Mouse (Mus musculus) MEL (cell line): ENCODE data around the gene Rgs19. TPM values are rescaled to one million over a fixed set of nuclear protein-coding genes. Genes with fewer than 3 reads are reported as not detected.

ENCODE experiments used
- DNase-seq: peaks from one replicate; pipeline ENCODE4 v3.0.0; 2011; ENCODE audit warnings: low read depth, low spot score
- H3K27ac ChIP-seq: 2 replicates; pipeline ENCODE4 v1.5.1; 2012; ENCODE audit warnings: low read depth, mild to moderate bottlenecking, control low read depth, low read length, moderate library complexity; ENCODE audit not compliant: control insufficient read depth
- H3K27me3 ChIP-seq, 2 experiments: fragments of 150-350 bp in 1 of 2; sonication (generic) in 1 of 2; 2 replicates each; pipeline ENCODE4 v1.6.1; 2012; ENCODE audit warnings: low read length in 2 of 2, mild to moderate bottlenecking in 2 of 2, improper control_type of control experiment in 1 of 2, moderate library complexity in 1 of 2; ENCODE audit not compliant: insufficient read depth in 2 of 2, control insufficient read depth in 1 of 2
- H3K36me3 ChIP-seq, 2 experiments: 2 replicates each; pipeline ENCODE4 v1.6.1; 2012 to 2014; ENCODE audit warnings: low read length in 2 of 2, improper control_type of control experiment in 1 of 2, inconsistent platforms in 1 of 2, mild to moderate bottlenecking in 1 of 2; ENCODE audit not compliant: insufficient read depth in 2 of 2, control insufficient read depth in 1 of 2
- H3K4me1 ChIP-seq, 2 experiments: fragments of 150-350 bp in 1 of 2; sonication (generic) in 1 of 2; 2 replicates each; pipeline ENCODE4 v1.6.1; 2012; ENCODE audit warnings: low read length in 2 of 2, improper control_type of control experiment in 1 of 2, mild to moderate bottlenecking in 1 of 2; ENCODE audit not compliant: insufficient read depth in 2 of 2, control insufficient read depth in 1 of 2
- H3K4me3 ChIP-seq, 2 experiments: fragments of 150-350 bp in 1 of 2; sonication (generic) in 1 of 2; 2 replicates each; pipeline ENCODE4 v1.5.1; 2012; ENCODE audit warnings: low read depth in 2 of 2, low read length in 2 of 2, mild to moderate bottlenecking in 2 of 2, moderate library complexity in 2 of 2, control low read depth in 1 of 2, improper control_type of control experiment in 1 of 2; ENCODE audit not compliant: control insufficient read depth in 1 of 2, insufficient read depth in 1 of 2
- H3K79me2 ChIP-seq: 2 replicates; pipeline ENCODE4 v1.6.1; 2012; ENCODE audit warnings: mild to moderate bottlenecking, low read length, moderate library complexity; ENCODE audit not compliant: control insufficient read depth, poor library complexity, insufficient read depth
- H3K9ac ChIP-seq: 2 replicates; pipeline ENCODE4 v1.6.1; 2012; ENCODE audit warnings: low read depth, mild to moderate bottlenecking, control low read depth, low read length, moderate library complexity; ENCODE audit not compliant: control insufficient read depth, poor library complexity, severe bottlenecking
- H3K9me3 ChIP-seq: fragments of 150-350 bp; sonication (generic); replicated peaks from 2 replicates; pipeline ENCODE4 v1.6.1; 2012; ENCODE audit warnings: mild to moderate bottlenecking, low read length, improper control_type of control experiment, moderate library complexity; ENCODE audit not compliant: insufficient read depth
- BHLHE40 ChIP-seq: IDR thresholded peaks from 2 replicates; pipeline ENCODE4 v1.6.1; 2012; ENCODE audit warnings: low read depth, mild to moderate bottlenecking, inconsistent platforms, low read length, improper control_type of control experiment, borderline replicate concordance
- CHD1 ChIP-seq: IDR thresholded peaks from 2 replicates; pipeline ENCODE4 v1.6.1; 2012; ENCODE audit warnings: low read depth, mild to moderate bottlenecking, inconsistent platforms, low read length, improper control_type of control experiment
- EP300 ChIP-seq, 2 experiments: IDR thresholded peaks; 2 replicates each; pipeline ENCODE4 v1.6.1; 2011; ENCODE audit warnings: improper control_type of control experiment in 2 of 2, low read length in 2 of 2, low read depth in 1 of 2, mild to moderate bottlenecking in 1 of 2
- JUND ChIP-seq: IDR thresholded peaks from 2 replicates; pipeline ENCODE4 v1.6.1; 2011; ENCODE audit warnings: low read depth, mild to moderate bottlenecking, improper control_type of control experiment, low read length
- MAFK ChIP-seq: IDR thresholded peaks from 2 replicates; pipeline ENCODE4 v1.6.1; 2011; ENCODE audit warnings: low read depth, mild to moderate bottlenecking, low read length, improper control_type of control experiment, borderline replicate concordance
- MAX ChIP-seq: IDR thresholded peaks from 2 replicates; pipeline ENCODE4 v1.6.1; 2011; ENCODE audit warnings: low read length, improper control_type of control experiment
- MEF2A ChIP-seq: IDR thresholded peaks from 2 replicates; pipeline ENCODE4 v1.6.1; 2014; ENCODE audit warnings: low read depth, mild to moderate bottlenecking, inconsistent platforms, low read length, improper control_type of control experiment; ENCODE audit not compliant: poor library complexity, insufficient replicate concordance, severe bottlenecking; ENCODE audit errors: extremely low read depth
- POLR2A ChIP-seq, 2 experiments: IDR thresholded peaks; 2 replicates each; pipeline ENCODE4 v1.6.1; 2011 to 2012; ENCODE audit warnings: low read length in 2 of 2, mild to moderate bottlenecking in 2 of 2, control low read depth in 1 of 2, improper control_type of control experiment in 1 of 2, low read depth in 1 of 2, moderate library complexity in 1 of 2; ENCODE audit not compliant: control insufficient read depth in 1 of 2, insufficient read depth in 1 of 2, poor library complexity in 1 of 2
- POLR2AphosphoS2 ChIP-seq: IDR thresholded peaks from 2 replicates; pipeline ENCODE4 v1.6.1; 2011; ENCODE audit warnings: low read length, improper control_type of control experiment
- RCOR1 ChIP-seq: IDR thresholded peaks from 2 replicates; pipeline ENCODE4 v1.6.1; 2012; ENCODE audit warnings: low read depth, mild to moderate bottlenecking, inconsistent platforms, low read length, improper control_type of control experiment
- TAL1 ChIP-seq: IDR thresholded peaks from 2 replicates; pipeline ENCODE4 v1.6.1; 2012; ENCODE audit warnings: mild to moderate bottlenecking, inconsistent platforms, low read length, moderate library complexity, mixed read lengths
- TBP ChIP-seq: IDR thresholded peaks from 2 replicates; pipeline ENCODE4 v1.8.0; 2011; ENCODE audit warnings: low read depth, low read length, improper control_type of control experiment
- UBTF ChIP-seq: IDR thresholded peaks from 2 replicates; pipeline ENCODE4 v1.6.1; 2012; ENCODE audit warnings: low read depth, mild to moderate bottlenecking, inconsistent platforms, low read length, improper control_type of control experiment, moderate library complexity, borderline replicate concordance; ENCODE audit not compliant: insufficient read depth
- ZKSCAN1 ChIP-seq: IDR thresholded peaks from 2 replicates; pipeline ENCODE4 v1.6.1; 2012; ENCODE audit warnings: low read depth, mild to moderate bottlenecking, inconsistent platforms, low read length, improper control_type of control experiment, moderate library complexity
- polyA plus RNA-seq, 2 experiments: library from polyadenylated mRNA; stranded (reverse) in 1 of 2; unstranded in 1 of 2; fragments of >175 nt in 1 of 2; fragments of >200 nt in 1 of 2; gene quantifications; 2 replicates each; pipeline versions ENCODE4 v1.2.1 to v1.2.4; 2012; ENCODE audit warnings: low replicate concordance in 2 of 2, low read depth in 1 of 2; ENCODE audit not compliant: insufficient read length in 2 of 2, insufficient read depth in 1 of 2, missing spikeins in 1 of 2
- total RNA-seq: library from RNA; depleted of rRNA; stranded (reverse); fragments of 300-350 nt; gene quantifications from 2 replicates; pipeline ENCODE4 v1.2.3, GENCODE M21; 2012

The Rgs19 gene
- total and polyA plus RNA-seq, 3 experiments: 46.2 to 157 TPM; not detected in 1

- no peaks in the 10 kb centered on the region for H3K27me3 ChIP-seq
- H3K4me1 ChIP-seq: peaks cover 6 to 37% of the 10 kb centered on the region in 2 experiments
- no peak for TF ChIP-seq ZKSCAN1
- TF ChIP-seq RCOR1: no peak
- no peak for TF ChIP-seq POLR2A (IDR thresholded peaks at IDR 0.05; ENCODE audit: control insufficient read depth in 1 of 2, insufficient read depth in 1 of 2, low read depth in 1 of 2, low read length in 2 of 2, poor library complexity in 1 of 2)
- no peak for TF ChIP-seq CHD1
- no peak for TF ChIP-seq TAL1
- no peak for TF ChIP-seq MEF2A
- no peak for TF ChIP-seq POLR2AphosphoS2
- TF ChIP-seq UBTF: no peak
- no peak for TF ChIP-seq EP300 (IDR thresholded peaks at IDR 0.05; ENCODE audit: low read depth in 1 of 2, low read length in 2 of 2)
- no peak for TF ChIP-seq BHLHE40
- no peak for TF ChIP-seq TBP
- no peak for TF ChIP-seq JUND
- H3K9ac ChIP-seq: no peak overlapping the region
- H3K36me3 ChIP-seq: peaks cover 0 to 38% of the 10 kb centered on the region in 2 experiments; a peak in 2 of 4 replicates
- no peak overlapping the region for H3K4me3 ChIP-seq
- no peaks in the 10 kb centered on the region for H3K9me3 ChIP-seq
- no peak overlapping the region for H3K27ac ChIP-seq
- H3K79me2 ChIP-seq: peaks cover 14% of the 10 kb centered on the region
- no peak for DNase-seq
Measured at GRCm38 (mm10) chr2:181687586-181687985, 6.2 kb downstream of the Rgs19 start.

- H3K79me2 ChIP-seq: peaks cover 4% of the 10 kb centered on the region
Measured at GRCm38 (mm10) chr2:181685686-181686085, 8.1 kb downstream of the Rgs19 start.

More at GRCm38 (mm10) chr2:181685686-181686085, 8.1 kb downstream of the Rgs19 start:
- no peak for TF ChIP-seq RCOR1
- no peak for TF ChIP-seq ZKSCAN1
- TF ChIP-seq MAFK: no peak
- TF ChIP-seq UBTF: no peak
- no peak for TF ChIP-seq POLR2A (IDR thresholded peaks at IDR 0.05; ENCODE audit: control insufficient read depth in 1 of 2, insufficient read depth in 1 of 2, low read depth in 1 of 2, low read length in 2 of 2, poor library complexity in 1 of 2)
- no peak for TF ChIP-seq MAX
- no peak for TF ChIP-seq EP300 (IDR thresholded peaks at IDR 0.05; ENCODE audit: low read depth in 1 of 2, low read length in 2 of 2)
- peaks cover 6 to 20% of the 10 kb centered on the region in 2 experiments for H3K4me1 ChIP-seq
- peaks cover 0 to 23% of the 10 kb centered on the region in 2 experiments; a peak in 2 of 4 replicates for H3K36me3 ChIP-seq
- no peak overlapping the region for H3K27ac ChIP-seq
- no peaks in the 10 kb centered on the region for H3K9me3 ChIP-seq
- DNase-seq: no peak
- H3K27me3 ChIP-seq: no peaks in the 10 kb centered on the region
- H3K9ac ChIP-seq: no peak overlapping the region
- no peak overlapping the region for H3K4me3 ChIP-seq
